Mouse (Mus musculus) hindbrain, postnatal 0 days (tissue): ENCODE measurements around the gene Ifna11. TPM values are rescaled to one million over a fixed set of nuclear protein-coding genes. Genes with fewer than 3 reads are reported as not detected.
"Not testable (repeated sequence)": the region's sequence is repeated elsewhere in the genome, so short reads cannot be mapped to it uniquely, and the experiment has no call there.

Experiments used
- ATAC-seq: fragments of 200-750 bp; cut with Nextera tagmentation; 2 replicates; pipeline ENCODE4 v1.8.0; 2017; ENCODE audit warnings: mild to moderate bottlenecking, moderate TSS enrichment, moderate library complexity
- DNase-seq: peaks from one replicate; pipeline ENCODE4 v3.0.0-alpha.2; 2015; ENCODE audit warnings: low spot score
- H3K27ac ChIP-seq: fragments of 300-500 bp; sonication (generic); 2 replicates; pipeline ENCODE4 v1.5.1; 2014; ENCODE audit warnings: mild to moderate bottlenecking
- H3K27me3 ChIP-seq: fragments of 300-500 bp; sonication (generic); 2 replicates; pipeline ENCODE4 v1.6.1; 2014; ENCODE audit warnings: low read length, mixed read lengths; ENCODE audit not compliant: insufficient read depth
- H3K36me3 ChIP-seq: fragments of 300-500 bp; sonication (generic); 2 replicates; pipeline ENCODE4 v1.6.1; 2014; ENCODE audit warnings: low read length, mixed read lengths; ENCODE audit not compliant: insufficient read depth
- H3K4me1 ChIP-seq: fragments of 300-500 bp; sonication (generic); 2 replicates; pipeline ENCODE4 v1.6.1; 2014; ENCODE audit warnings: antibody characterized with exemption, low read length, mixed read lengths; ENCODE audit not compliant: insufficient read depth
- H3K4me2 ChIP-seq: fragments of 300-500 bp; sonication (generic); 2 replicates; pipeline ENCODE4 v1.6.1; 2014; ENCODE audit warnings: low read depth, mild to moderate bottlenecking, low read length, moderate library complexity, mixed read lengths
- H3K4me3 ChIP-seq: fragments of 300-500 bp; sonication (generic); 2 replicates; pipeline ENCODE4 v1.5.1; 2014; ENCODE audit warnings: low read length
- H3K9ac ChIP-seq: fragments of 300-500 bp; sonication (generic); replicated peaks from 2 replicates; pipeline ENCODE4 v1.6.1; 2014; ENCODE audit warnings: mild to moderate bottlenecking, low read length, moderate library complexity, mixed read lengths
- H3K9me3 ChIP-seq: fragments of 300-500 bp; sonication (generic); 2 replicates; pipeline ENCODE4 v1.6.1; 2016; ENCODE audit warnings: low read length, mixed read lengths
- CTCF ChIP-seq: IDR thresholded peaks from 2 replicates; pipeline ENCODE4 v1.5.1; 2016; ENCODE audit warnings: antibody characterized with exemption, control low read depth, low read depth
- WGBS: fragments of 180-500 bp; shearing (Covaris S2); extraction: QIAGEN DNeasy Blood & Tissue Kit; methylation state at CpG from one replicate; pipeline ENCODE4 v1.1.7; 2014; 5-methylcytosine and 5-hydroxymethylcytosine counted together
- polyA plus RNA-seq: library from polyadenylated mRNA; unstranded; fragments of >200 nt; fragmentation: Nextera tagmentation; extraction: Ambion mirVana; gene quantifications from 2 replicates; pipeline ENCODE4 v1.2.1, GENCODE M21; 2015
- total RNA-seq: library from RNA; depleted of rRNA; stranded (reverse); fragments of >200 nt; gene quantifications from 2 replicates; pipeline ENCODE4 v1.2.3, GENCODE M21; 2014

The Ifna11 gene
- total and polyA plus RNA-seq, 2 experiments from 2014 or later: not detected

DNA sequence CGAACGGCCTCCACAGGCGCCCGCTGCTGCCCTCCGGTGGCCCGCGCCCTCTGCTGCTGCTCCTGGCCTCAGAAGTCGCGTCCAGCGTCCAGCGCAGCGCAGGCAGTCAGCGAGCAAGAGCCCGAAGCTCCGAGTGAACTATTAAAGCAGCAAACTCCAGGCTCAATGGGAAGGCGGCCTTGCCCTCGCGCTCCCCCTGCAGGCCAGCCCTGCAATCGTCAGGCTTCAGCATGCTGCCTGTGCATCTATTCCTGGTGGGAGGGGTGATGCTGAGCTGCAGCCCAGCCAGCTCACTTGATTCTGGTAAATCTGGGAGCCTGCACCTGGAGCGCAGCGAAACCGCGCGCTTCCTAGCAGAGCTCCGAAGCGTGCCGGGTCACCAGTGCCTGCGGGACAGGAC lies 31.4 kb upstream of the Ifna11 start, which contains the start of gene Gm13277:
Gene Gm13277, plus strand, starts transcription at position 231 of the 400 bp plus-strand sequence.
- H3K9ac ChIP-seq, H3K27me3 ChIP-seq, H3K36me3 ChIP-seq, ATAC-seq, H3K27ac ChIP-seq, H3K4me3 ChIP-seq, DNase-seq, H3K9me3 ChIP-seq, H3K4me1 ChIP-seq, H3K4me2 ChIP-seq: not testable (repeated sequence)
- TF ChIP-seq CTCF: peak; percentile 59
- no CpG with 5 or more reads among the region's 28 CpGs for WGBS

DNA sequence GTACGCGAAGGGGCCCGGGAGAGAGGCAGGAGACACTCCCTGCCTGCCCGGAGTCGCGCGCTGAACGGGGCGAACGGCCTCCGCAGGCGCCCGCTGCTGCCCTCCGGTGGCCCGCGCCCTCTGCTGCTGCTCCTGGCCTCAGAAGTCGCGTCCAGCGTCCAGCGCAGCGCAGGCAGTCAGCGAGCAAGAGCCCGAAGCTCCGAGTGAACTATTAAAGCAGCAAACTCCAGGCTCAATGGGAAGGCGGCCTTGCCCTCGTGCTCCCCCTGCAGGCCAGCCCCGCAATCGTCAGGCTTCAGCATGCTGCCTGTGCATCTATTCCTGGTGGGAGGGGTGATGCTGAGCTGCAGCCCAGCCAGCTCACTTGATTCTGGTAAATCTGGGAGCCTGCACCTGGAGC lies 28.5 kb upstream of the Ifna11 start, which contains the start of gene Gm13278:
Gene Gm13278, plus strand, starts transcription at position 301 of the 400 bp plus-strand sequence.
- DNase-seq: not testable (repeated sequence)
- WGBS: no CpG with 5 or more reads among the region's 28 CpGs

DNA sequence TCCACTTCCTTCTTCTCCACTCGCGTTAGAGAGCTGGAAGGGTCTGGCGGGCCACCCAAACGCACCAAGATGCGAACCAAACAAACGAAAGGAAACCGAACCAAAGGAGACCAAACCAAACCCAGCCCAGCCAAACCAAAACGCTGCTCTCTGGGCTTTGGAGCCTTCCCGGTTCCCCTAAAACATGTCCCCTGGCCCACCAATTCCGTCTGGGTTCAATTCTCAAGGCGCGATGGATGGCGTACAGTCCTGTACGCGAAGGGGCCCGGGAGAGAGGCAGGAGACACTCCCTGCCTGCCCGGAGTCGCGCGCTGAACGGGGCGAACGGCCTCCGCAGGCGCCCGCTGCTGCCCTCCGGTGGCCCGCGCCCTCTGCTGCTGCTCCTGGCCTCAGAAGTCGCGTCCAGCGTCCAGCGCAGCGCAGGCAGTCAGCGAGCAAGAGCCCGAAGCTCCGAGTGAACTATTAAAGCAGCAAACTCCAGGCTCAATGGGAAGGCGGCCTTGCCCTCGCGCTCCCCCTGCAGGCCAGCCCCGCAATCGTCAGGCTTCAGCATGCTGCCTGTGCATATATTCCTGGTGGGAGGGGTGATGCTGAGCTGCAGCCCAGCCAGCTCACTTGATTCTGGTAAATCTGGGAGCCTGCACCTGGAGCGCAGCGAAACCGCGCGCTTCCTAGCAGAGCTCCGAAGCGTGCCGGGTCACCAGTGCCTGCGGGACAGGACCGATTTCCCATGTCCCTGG lies 25.7 kb upstream of the Ifna11 start, which contains the start of gene Gm13275:
Gene Gm13275, plus strand, starts transcription at position 552 of the 740 bp plus-strand sequence.
- not testable (repeated sequence) for H3K27me3 ChIP-seq, H3K9ac ChIP-seq, H3K27ac ChIP-seq, H3K36me3 ChIP-seq, DNase-seq, H3K9me3 ChIP-seq, H3K4me3 ChIP-seq, H3K4me1 ChIP-seq, ATAC-seq, H3K4me2 ChIP-seq
- peak; percentile 43; the same call in 1 of the 2 replicates for TF ChIP-seq CTCF
- 0% methylated on average over 2 of the region's 52 CpGs for WGBS

More for the DNA sequence above, 28.5 kb upstream of the Ifna11 start, which contains the start of gene Gm13278:
- not testable (repeated sequence) for H3K9me3 ChIP-seq, H3K27me3 ChIP-seq, H3K36me3 ChIP-seq, ATAC-seq, H3K4me1 ChIP-seq, H3K27ac ChIP-seq, H3K4me3 ChIP-seq, H3K4me2 ChIP-seq, H3K9ac ChIP-seq

DNA sequence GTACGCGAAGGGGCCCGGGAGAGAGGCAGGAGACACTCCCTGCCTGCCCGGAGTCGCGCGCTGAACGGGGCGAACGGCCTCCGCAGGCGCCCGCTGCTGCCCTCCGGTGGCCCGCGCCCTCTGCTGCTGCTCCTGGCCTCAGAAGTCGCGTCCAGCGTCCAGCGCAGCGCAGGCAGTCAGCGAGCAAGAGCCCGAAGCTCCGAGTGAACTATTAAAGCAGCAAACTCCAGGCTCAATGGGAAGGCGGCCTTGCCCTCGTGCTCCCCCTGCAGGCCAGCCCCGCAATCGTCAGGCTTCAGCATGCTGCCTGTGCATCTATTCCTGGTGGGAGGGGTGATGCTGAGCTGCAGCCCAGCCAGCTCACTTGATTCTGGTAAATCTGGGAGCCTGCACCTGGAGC lies 22.7 kb upstream of the Ifna11 start, which contains the start of gene Gm13279:
Gene Gm13279, plus strand, starts transcription at position 301 of the 400 bp plus-strand sequence.
- not testable (repeated sequence) for H3K36me3 ChIP-seq, H3K4me1 ChIP-seq, DNase-seq, H3K27ac ChIP-seq, H3K4me3 ChIP-seq, ATAC-seq, H3K27me3 ChIP-seq, H3K4me2 ChIP-seq, H3K9me3 ChIP-seq, H3K9ac ChIP-seq
- no CpG with 5 or more reads among the region's 28 CpGs for WGBS

DNA sequence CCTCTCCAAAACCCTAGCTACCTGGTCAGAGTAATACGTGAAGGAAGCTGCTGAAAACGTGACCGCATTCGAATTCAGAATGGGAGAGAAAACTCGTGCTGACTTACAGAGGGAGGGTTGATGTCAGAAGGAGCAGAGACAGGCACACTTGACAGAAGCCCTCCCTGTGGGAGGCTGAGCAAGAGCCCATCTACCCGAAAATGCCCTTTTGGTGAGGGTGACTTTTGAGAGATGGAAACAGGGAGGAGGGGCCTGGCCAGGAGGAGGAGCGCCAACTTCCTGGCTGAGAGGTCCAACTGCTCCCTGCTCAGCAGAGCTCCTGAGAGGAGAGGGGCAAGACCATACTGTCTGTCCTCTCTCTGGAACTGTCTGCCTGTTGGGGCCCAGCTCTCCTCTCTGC lies 20.4 kb upstream of the Ifna11 start, which contains the start of gene Gm13285:
Gene Gm13285, plus strand, starts transcription at position 301 of the 400 bp plus-strand sequence.
- H3K4me1 ChIP-seq, H3K27me3 ChIP-seq, H3K4me2 ChIP-seq, H3K36me3 ChIP-seq, H3K9ac ChIP-seq, H3K4me3 ChIP-seq, H3K27ac ChIP-seq, ATAC-seq, DNase-seq, H3K9me3 ChIP-seq: not testable (repeated sequence)
- WGBS: 17% methylated on average over 4 of the region's 7 CpGs

DNA sequence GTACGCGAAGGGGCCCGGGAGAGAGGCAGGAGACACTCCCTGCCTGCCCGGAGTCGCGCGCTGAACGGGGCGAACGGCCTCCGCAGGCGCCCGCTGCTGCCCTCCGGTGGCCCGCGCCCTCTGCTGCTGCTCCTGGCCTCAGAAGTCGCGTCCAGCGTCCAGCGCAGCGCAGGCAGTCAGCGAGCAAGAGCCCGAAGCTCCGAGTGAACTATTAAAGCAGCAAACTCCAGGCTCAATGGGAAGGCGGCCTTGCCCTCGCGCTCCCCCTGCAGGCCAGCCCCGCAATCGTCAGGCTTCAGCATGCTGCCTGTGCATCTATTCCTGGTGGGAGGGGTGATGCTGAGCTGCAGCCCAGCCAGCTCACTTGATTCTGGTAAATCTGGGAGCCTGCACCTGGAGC lies 16.8 kb upstream of the Ifna11 start, which contains the start of gene Gm13287:
Gene Gm13287, plus strand, starts transcription at position 301 of the 400 bp plus-strand sequence.
- WGBS: no CpG with 5 or more reads among the region's 29 CpGs
- DNase-seq, H3K4me1 ChIP-seq, H3K4me3 ChIP-seq, H3K9me3 ChIP-seq, H3K27ac ChIP-seq, H3K9ac ChIP-seq, ATAC-seq, H3K36me3 ChIP-seq, H3K27me3 ChIP-seq, H3K4me2 ChIP-seq: not testable (repeated sequence)

DNA sequence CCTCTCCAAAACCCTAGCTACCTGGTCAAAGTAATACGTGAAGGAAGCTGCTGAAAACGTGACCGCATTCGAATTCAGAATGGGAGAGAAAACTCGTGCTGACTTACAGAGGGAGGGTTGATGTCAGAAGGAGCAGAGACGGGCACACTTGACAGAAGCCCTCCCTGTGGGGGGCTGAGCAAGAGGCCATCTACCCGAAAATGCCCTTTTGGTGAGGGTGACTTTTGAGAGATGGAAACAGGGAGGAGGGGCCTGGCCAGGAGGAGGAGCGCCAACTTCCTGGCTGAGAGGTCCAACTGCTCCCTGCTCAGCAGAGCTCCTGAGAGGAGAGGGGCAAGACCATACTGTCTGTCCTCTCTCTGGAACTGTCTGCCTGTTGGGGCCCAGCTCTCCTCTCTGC lies 14.5 kb upstream of the Ifna11 start, which contains the start of gene Gm13288:
Gene Gm13288, plus strand, starts transcription at position 301 of the 400 bp plus-strand sequence.
- not testable (repeated sequence) for H3K36me3 ChIP-seq, DNase-seq, H3K4me2 ChIP-seq, ATAC-seq, H3K9ac ChIP-seq, H3K27ac ChIP-seq, H3K9me3 ChIP-seq, H3K27me3 ChIP-seq, H3K4me1 ChIP-seq, H3K4me3 ChIP-seq
- no CpG with 5 or more reads among the region's 8 CpGs for WGBS

DNA sequence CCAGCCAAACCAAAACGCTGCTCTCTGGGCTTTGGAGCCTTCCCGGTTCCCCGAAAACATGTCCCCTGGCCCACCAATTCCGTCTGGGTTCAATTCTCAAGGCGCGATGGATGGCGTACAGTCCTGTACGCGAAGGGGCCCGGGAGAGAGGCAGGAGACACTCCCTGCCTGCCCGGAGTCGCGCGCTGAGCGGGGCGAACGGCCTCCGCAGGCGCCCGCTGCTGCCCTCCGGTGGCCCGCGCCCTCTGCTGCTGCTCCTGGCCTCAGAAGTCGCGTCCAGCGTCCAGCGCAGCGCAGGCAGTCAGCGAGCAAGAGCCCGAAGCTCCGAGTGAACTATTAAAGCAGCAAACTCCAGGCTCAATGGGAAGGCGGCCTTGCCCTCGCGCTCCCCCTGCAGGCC lies 14.0 kb upstream of the Ifna11 start:
- H3K9ac ChIP-seq, H3K27me3 ChIP-seq, DNase-seq, ATAC-seq, H3K36me3 ChIP-seq, H3K4me2 ChIP-seq, H3K27ac ChIP-seq, H3K9me3 ChIP-seq, H3K4me3 ChIP-seq, H3K4me1 ChIP-seq: not testable (repeated sequence)
- 0% methylated on average over 6 of the region's 34 CpGs for WGBS
